Mouse (Mus musculus) limb, embryonic 14.5 days (tissue): Measurements from ENCODE around the gene Heg1. TPM values are rescaled to one million over a fixed set of nuclear protein-coding genes. Genes with fewer than 3 reads are reported as not detected.

Source experiments
- ATAC-seq: fragments of 200-750 bp; cut with Nextera tagmentation; 2 replicates; pipeline ENCODE4 v1.8.0; 2017; ENCODE audit warnings: low read depth, moderate number of reproducible peaks, moderate TSS enrichment; ENCODE audit not compliant: low FRiP score
- DNase-seq: peaks from one replicate; pipeline ENCODE4 v3.0.0-alpha.2; 2015; ENCODE audit warnings: low spot score
- H3K27ac ChIP-seq: fragments of 300-500 bp; sonication (generic); replicated peaks from 2 replicates; pipeline ENCODE4 v1.5.1; 2014; ENCODE audit warnings: low read depth, mild to moderate bottlenecking, low read length, moderate library complexity, mixed read lengths
- H3K27me3 ChIP-seq: fragments of 300-500 bp; sonication (generic); 2 replicates; pipeline ENCODE4 v1.6.1; 2014; ENCODE audit warnings: low read length, mixed read lengths; ENCODE audit not compliant: control insufficient read depth, insufficient read depth
- H3K36me3 ChIP-seq: fragments of 300-500 bp; sonication (generic); 2 replicates; pipeline ENCODE4 v1.6.1; 2014; ENCODE audit warnings: mild to moderate bottlenecking, low read length, moderate library complexity, mixed read lengths; ENCODE audit not compliant: control insufficient read depth, insufficient read depth
- H3K4me1 ChIP-seq: fragments of 300-500 bp; sonication (generic); 2 replicates; pipeline ENCODE4 v1.6.1; 2014; ENCODE audit warnings: antibody characterized with exemption, low read length, mixed read lengths; ENCODE audit not compliant: control insufficient read depth, insufficient read depth
- H3K4me2 ChIP-seq: fragments of 300-500 bp; sonication (generic); replicated peaks from 2 replicates; pipeline ENCODE4 v1.6.1; 2014; ENCODE audit warnings: low read depth, mild to moderate bottlenecking, low read length, moderate library complexity; ENCODE audit not compliant: severe bottlenecking
- H3K4me3 ChIP-seq: fragments of 300-500 bp; sonication (generic); replicated peaks from 2 replicates; pipeline ENCODE4 v1.5.1; 2014; ENCODE audit warnings: low read length
- H3K9ac ChIP-seq: fragments of 300-500 bp; sonication (generic); 2 replicates; pipeline ENCODE4 v1.6.1; 2014; ENCODE audit warnings: mild to moderate bottlenecking, low read depth, low read length, moderate library complexity; ENCODE audit not compliant: severe bottlenecking
- H3K9me3 ChIP-seq: fragments of 300-500 bp; sonication (generic); 2 replicates; pipeline ENCODE4 v1.6.1; 2016; ENCODE audit warnings: low read length; ENCODE audit not compliant: control insufficient read depth
- POLR2A ChIP-seq: fragments of 200-500 bp; IDR thresholded peaks from 2 replicates; pipeline ENCODE4 v1.8.0; 2012; ENCODE audit warnings: inconsistent platforms, mild to moderate bottlenecking, moderate library complexity, borderline replicate concordance; ENCODE audit not compliant: insufficient read depth, insufficient read length; ENCODE audit errors: extremely low read depth
- WGBS: fragments of 180-500 bp; shearing (Covaris S2); extraction: QIAGEN DNeasy Blood & Tissue Kit; methylation state at CpG from one replicate; pipeline ENCODE4 v1.1.7; 2014; 5-methylcytosine and 5-hydroxymethylcytosine counted together
- polyA plus RNA-seq, 2 experiments: library from polyadenylated mRNA; depleted of rRNA in 1 of 2; stranded (reverse) in 1 of 2; unstranded in 1 of 2; fragments of >200 nt; fragmentation: Nextera tagmentation in 1 of 2; extraction: Ambion mirVana in 1 of 2; gene quantifications; 2 replicates each; pipeline versions ENCODE4 v1.2.1 to v1.2.3; 2012 to 2014

Heg1 gene
- polyA plus RNA-seq, 2 experiments: 20.8 to 22.0 TPM

DNA sequence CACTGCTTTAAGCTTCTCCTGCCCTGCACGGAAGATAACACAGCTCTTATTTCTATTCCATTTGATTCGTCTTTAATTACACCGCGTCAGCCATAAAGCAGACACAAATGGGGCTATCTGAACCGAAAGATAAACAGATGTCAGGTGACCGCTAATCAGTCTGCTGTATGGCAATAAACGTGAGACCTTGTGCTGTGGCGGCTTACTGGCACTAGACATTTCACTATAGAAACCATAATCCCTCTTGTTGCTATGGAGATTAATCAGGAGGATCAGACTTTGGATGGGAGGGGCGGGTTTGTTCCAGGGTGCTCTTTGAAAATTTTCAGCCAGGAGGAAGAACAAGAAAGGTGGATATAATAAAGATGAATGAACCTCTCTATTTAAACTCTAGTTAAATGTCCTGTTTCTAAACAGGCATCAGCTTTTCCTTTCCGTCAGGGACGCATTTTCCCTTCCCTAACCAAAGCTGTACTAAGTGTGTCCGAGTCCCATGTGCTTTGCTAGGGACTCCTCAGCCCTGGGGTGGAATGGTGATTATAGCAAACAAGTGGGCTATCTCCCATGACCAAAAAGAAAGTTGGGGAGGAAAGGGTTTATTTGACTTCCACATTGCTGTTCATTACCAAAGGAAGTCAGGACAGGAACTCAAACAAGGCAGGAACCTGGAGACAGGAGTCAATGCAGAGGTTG is 80.5 kb downstream of the Heg1 start:
- H3K9ac ChIP-seq: no peak overlapping the region
- 64% methylated on average over 12 of the region's 12 CpGs for WGBS

DNA sequence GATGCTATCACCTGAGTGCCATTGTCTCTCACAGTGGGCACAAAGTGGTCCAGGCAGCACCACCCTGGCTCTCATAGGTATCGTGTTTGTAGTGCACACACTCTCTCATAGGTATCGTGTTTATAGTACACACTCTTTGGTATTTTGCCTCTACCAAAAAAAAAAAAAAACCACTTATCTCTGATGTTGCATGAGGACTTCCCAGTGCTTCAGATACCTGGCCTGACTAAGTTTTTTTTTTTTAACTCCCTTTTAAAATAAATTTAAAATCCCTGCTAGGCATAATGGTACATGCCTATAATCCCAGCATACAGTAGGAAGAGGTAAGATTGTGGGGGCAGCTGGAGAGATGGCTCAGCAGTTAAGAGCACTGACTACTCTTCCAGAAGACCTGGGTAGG is 81.3 kb downstream of the Heg1 start:
- no peak overlapping the region for H3K4me2 ChIP-seq

More for the DNA sequence above, 80.5 kb downstream of the Heg1 start:
- no peak for TF ChIP-seq POLR2A
- Histone ChIP-seq H3K27ac (no peak overlapping the region), H3K27me3 (no peaks in the 10 kb centered on the region), H3K4me2 (no peak overlapping the region), H3K4me1 (no peaks in the 10 kb centered on the region), H3K9me3 (no peaks in the 10 kb centered on the region), H3K36me3 (peaks cover 8% of the 10 kb centered on the region; the same call in 1 of the 2 replicates), H3K4me3 (no peak overlapping the region)
- DNase-seq (no peak), ATAC-seq (no peak)

DNA sequence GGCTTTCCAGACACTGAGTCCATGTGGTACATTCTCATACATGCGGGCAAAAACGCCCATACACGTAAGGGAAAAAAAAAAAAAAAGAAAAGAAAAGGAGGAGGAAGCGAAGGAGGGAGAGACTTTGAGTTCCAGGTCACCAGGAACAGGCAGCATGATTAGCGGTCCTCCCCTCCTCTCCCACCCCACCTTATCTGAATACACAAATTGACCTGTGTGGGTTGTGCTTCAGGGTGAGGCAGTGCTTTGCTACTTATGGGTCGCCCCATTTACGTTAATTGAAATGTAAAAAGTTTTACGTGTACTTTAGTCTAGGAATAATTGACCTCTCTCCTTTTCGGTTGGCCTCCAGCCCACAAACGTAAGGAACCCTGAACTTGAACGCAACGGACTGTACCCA is 82.1 kb downstream of the Heg1 start:
- TF ChIP-seq POLR2A: no peak
- Histone ChIP-seq H3K9me3 (no peaks in the 10 kb centered on the region), H3K4me1 (no peaks in the 10 kb centered on the region), H3K27ac (no peak overlapping the region), H3K4me3 (no peak overlapping the region), H3K27me3 (no peaks in the 10 kb centered on the region), H3K9ac (no peak overlapping the region), H3K36me3 (peaks cover 3% of the 10 kb centered on the region; the same call in 1 of the 2 replicates), H3K4me2 (no peak overlapping the region)
- DNase-seq: no peak
- WGBS: 76% methylated on average over 12 of the region's 12 CpGs
- ATAC-seq: no peak

More for the DNA sequence above, 81.3 kb downstream of the Heg1 start:
- H3K27ac ChIP-seq: no peak overlapping the region
- no peak overlapping the region for H3K4me3 ChIP-seq
- 94% methylated on average over 2 of the region's 2 CpGs for WGBS
- ATAC-seq (no peak), DNase-seq (no peak)
- TF ChIP-seq POLR2A: no peak
- no peaks in the 10 kb centered on the region for H3K9me3 ChIP-seq
- H3K36me3 ChIP-seq: peaks cover 8% of the 10 kb centered on the region; the same call in 1 of the 2 replicates
- no peaks in the 10 kb centered on the region for H3K27me3 ChIP-seq
- H3K4me1 ChIP-seq: no peaks in the 10 kb centered on the region
- no peak overlapping the region for H3K9ac ChIP-seq

DNA sequence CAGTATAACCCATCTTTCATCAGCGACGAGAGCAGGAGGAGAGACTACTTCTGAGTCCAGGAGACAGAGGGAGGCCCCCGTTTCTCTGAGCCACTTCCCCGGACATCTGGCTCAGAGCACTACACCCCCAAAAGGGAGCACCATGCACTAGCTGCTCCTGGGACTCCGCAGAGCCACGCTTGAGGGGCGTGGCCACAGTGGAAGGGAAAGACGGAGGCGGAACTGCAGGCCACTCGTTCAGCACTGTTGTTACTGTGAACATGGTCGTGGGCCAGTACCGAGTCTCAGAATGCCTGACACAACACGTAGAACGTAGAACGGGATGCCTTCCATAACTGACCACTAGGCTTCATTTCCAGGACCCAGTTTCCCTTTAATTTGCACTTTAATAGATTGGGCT is 82.6 kb downstream of the Heg1 start:
- no peak overlapping the region for H3K9ac ChIP-seq
- H3K4me2 ChIP-seq: no peak overlapping the region
- H3K27ac ChIP-seq: no peak overlapping the region
- TF ChIP-seq POLR2A: no peak
- ATAC-seq (no peak), DNase-seq (no peak)
- no peaks in the 10 kb centered on the region for H3K9me3 ChIP-seq
- H3K4me1 ChIP-seq: no peaks in the 10 kb centered on the region
- no peaks in the 10 kb centered on the region for H3K27me3 ChIP-seq
- H3K4me3 ChIP-seq: no peak overlapping the region
- 64% methylated on average over 15 of the region's 15 CpGs for WGBS
- H3K36me3 ChIP-seq: peaks cover 3% of the 10 kb centered on the region; the same call in 1 of the 2 replicates

DNA sequence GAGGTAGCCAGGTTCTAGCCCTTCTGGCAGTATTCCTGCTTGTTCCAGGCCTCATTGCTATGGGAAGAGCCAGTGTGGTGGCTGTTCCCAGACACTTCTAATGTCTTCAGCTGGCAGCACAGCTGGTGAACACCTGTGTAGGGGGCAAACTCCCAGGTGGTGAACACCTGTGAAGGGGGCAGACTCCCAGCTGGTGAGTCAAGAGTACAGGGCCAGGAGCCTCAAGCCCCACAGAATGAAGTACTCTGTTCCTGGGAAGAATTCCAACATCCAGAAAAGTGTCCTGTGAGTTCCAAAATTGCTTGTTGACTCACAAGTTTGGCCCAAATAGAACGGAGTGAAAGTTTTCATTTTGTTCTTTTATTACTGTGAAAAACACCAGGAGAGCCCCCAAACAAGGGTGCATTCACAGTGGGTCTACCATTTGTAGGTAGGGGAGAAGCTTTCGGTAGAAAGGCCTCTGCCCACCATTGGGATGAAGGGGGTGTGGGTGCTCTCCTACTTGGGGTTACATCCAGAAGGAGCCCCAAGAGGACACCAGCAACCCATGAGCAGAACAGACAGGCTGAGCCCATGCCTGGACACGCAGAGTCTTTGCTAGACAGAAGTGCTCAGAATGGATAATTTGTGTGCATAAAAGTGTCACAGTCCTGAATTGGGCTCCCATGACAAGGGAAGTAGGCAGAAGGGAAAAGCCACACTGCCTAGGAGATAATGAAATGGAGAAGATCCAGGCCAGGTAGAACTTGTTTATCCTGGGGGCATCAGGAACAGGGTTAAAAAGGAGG is 84.5 kb downstream of the Heg1 start:
- no peaks in the 10 kb centered on the region for H3K4me1 ChIP-seq
- ATAC-seq (no peak), DNase-seq (no peak)
- no peaks in the 10 kb centered on the region for H3K27me3 ChIP-seq
- H3K4me2 ChIP-seq: no peak overlapping the region
- no peaks in the 10 kb centered on the region for H3K9me3 ChIP-seq
- no peak overlapping the region for H3K9ac ChIP-seq
- TF ChIP-seq POLR2A: no peak
- no peak overlapping the region for H3K4me3 ChIP-seq
- H3K36me3 ChIP-seq: no peaks in the 10 kb centered on the region; the same call in 1 of the 2 replicates
- H3K27ac ChIP-seq: no peak overlapping the region
- WGBS: 85% methylated on average over 3 of the region's 3 CpGs
